Mouse (Mus musculus) layer of hippocampus, postnatal 25 days (tissue): ENCODE measurements at regions not wholly inside any gene's neighbourhood (a gene's known extent, or its start where the extent isn't known, plus 50 kb on each side); places are given as distances from the start of the nearest gene placed in this dataset.

Experiments
- DNase-seq, 2 experiments: peaks; one replicate each; pipeline ENCODE4 v3.0.0; 2022; ENCODE audit warnings: mixed read lengths in 2 of 2, low spot score in 1 of 2; ENCODE audit errors: extremely low spot score in 1 of 2

- no peak for DNase-seq
Measured at GRCm38 (mm10) chr10:29661752-29662151, 126.1 kb upstream of the Rspo3 start.

- DNase-seq = no peak
Measured at GRCm38 (mm10) chr10:29640249-29640648, 104.6 kb upstream of the Rspo3 start.

GRCm38 (mm10) chr10:29635828-29636227 is 100.2 kb upstream of the Rspo3 start:
- no peak for DNase-seq

- DNase-seq = no peak
Measured at GRCm38 (mm10) chr10:29595455-29595854, 59.8 kb upstream of the Rspo3 start.

GRCm38 (mm10) chr10:29594969-29595368 is 59.3 kb upstream of the Rspo3 start:
- DNase-seq = no peak

- DNase-seq = no peak
Measured at GRCm38 (mm10) chr10:29592906-29593305, 57.2 kb upstream of the Rspo3 start.

- DNase-seq = no peak
Measured at GRCm38 (mm10) chr10:29590187-29590586, 54.5 kb upstream of the Rspo3 start.

- DNase-seq = no peak
Measured at GRCm38 (mm10) chr10:29589739-29590138, 54.1 kb upstream of the Rspo3 start.
